13 mouse cellular contexts compared by ENCODE assay signal in the genomic region with DNA sequence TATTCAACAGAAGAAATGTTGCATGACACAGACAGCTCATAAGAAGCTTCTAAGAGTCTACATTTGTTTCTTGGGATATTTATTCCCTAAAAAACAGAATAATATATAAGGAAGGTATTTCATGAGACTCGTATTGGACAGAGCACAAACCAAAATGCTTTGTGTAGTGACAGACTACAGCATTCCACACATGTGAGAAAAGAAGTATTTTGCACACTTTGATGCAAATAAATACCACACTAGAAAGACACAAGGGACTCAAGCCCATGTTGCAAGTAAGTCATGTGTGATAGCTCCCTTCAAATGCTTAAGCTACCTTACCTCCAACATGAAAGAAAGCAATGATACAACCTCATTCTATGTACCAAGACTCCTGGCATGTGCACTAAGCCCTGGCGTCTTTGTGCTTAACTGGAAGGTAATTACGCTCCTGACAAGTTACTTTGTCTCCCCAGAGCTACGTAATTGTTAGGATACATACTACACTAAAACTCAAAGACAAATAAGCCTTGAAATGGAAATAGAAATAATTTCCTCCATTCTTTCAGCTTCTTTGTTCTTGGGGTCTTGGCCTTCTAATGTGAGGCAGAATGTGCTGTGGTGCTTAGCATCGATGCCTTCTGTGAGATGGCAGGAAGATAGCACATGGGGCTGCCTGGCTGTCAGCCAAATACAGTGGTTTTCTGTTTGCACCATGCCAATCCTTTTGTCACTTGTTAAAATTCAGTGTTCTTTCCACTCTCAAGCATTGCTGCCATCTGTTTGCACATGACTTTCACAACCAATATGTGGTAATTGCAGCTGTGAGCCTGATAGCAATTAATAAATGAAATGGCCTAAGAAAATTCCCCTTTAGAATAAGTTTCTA.
DNase-seq lines count a peak whose midpoint lies in the region; ATAC-seq lines count a peak whose summit lies in the region.
"Had no signal": no experiment of that assay in that cellular context is flagged by ENCODE, and none has a peak within 500 bp of the region (broad histone marks: within the 10 kb centered on the region; RNA-seq: fewer than 3 reads in every experiment).

No protein-coding gene starts in this region.

- H3K9me3 ChIP-seq in forebrain, embryonic 11.5 days (ENCODE audit: control insufficient read depth, low read length) = no peaks in the 10 kb centered on the region
- H3K9me3 ChIP-seq in forebrain, embryonic 10.5 days = no peaks in the 10 kb centered on the region
- H3K9me3 ChIP-seq in neural tube, embryonic 13.5 days = no peaks in the 10 kb centered on the region

- ATAC-seq in forebrain, embryonic 11.5 days (replicated peaks; ENCODE audit: low FRiP score) = peak; percentile 83
- ATAC-seq in neural tube, embryonic 13.5 days (ENCODE audit: low read depth) = peak; percentile 92
- ATAC-seq: liver, postnatal 0 days had no signal

- H3K27me3 ChIP-seq in forebrain, embryonic 11.5 days (ENCODE audit: control insufficient read depth, insufficient read depth, low read length) = no peaks in the 10 kb centered on the region
- no peaks in the 10 kb centered on the region for H3K27me3 ChIP-seq in forebrain, embryonic 10.5 days (ENCODE audit: poor library complexity, severe bottlenecking)
- no peaks in the 10 kb centered on the region for H3K27me3 ChIP-seq in neural tube, embryonic 13.5 days

- no peaks in the 10 kb centered on the region for H3K36me3 ChIP-seq in forebrain, embryonic 11.5 days (ENCODE audit: control insufficient read depth, insufficient read depth, low read length)
- no peaks in the 10 kb centered on the region for H3K36me3 ChIP-seq in forebrain, embryonic 10.5 days (replicated peaks)
- H3K36me3 ChIP-seq in neural tube, embryonic 13.5 days = no peaks in the 10 kb centered on the region

- peak; percentile 58 for DNase-seq in forebrain, embryonic 11.5 days (ENCODE audit: low spot score)
- DNase-seq in forebrain, embryonic 10.5 days (ENCODE audit: extremely low spot score, low spot score) = no peak
- DNase-seq in brain, adult 2 months (ENCODE audit: low read depth, low spot score) = peak; percentile 64
- peak; percentile 68 to 91 for DNase-seq in layer of hippocampus, adult 18-20 months (ENCODE audit: low spot score in 2 of 2)
- DNase-seq in adrenal gland, adult 18-20 months (ENCODE audit: low spot score in 2 of 2) = no peak
- no peak for DNase-seq in lung, postnatal 14 days
- no peak for DNase-seq in spleen, postnatal 10 days (ENCODE audit: low spot score in 2 of 2)
- DNase-seq: cerebellum, adult 9-11 months; heart, postnatal 36 days; kidney, postnatal 10 days; liver, postnatal 0 days had no signal

- no peak overlapping the region for H3K4me2 ChIP-seq in forebrain, embryonic 11.5 days (ENCODE audit: low read depth, low read length, severe bottlenecking)
- no peak overlapping the region for H3K4me2 ChIP-seq in neural tube, embryonic 13.5 days

- 0 out of 2 replicates have a peak overlapping the region, but pooled peaks have one; percentile 51 for H3K27ac ChIP-seq in forebrain, embryonic 11.5 days (ENCODE audit: low read depth, low read length)
- no peak overlapping the region for H3K27ac ChIP-seq in forebrain, embryonic 10.5 days
- H3K27ac ChIP-seq in neural tube, embryonic 13.5 days (replicated peaks) = peak overlapping the region; percentile 67

- WGBS in forebrain, embryonic 11.5 days = 57% methylated on average over 5 of the region's 5 CpGs
- WGBS in forebrain, embryonic 10.5 days = 79% methylated on average over 5 of the region's 5 CpGs
- 52% methylated on average over 5 of the region's 5 CpGs for WGBS in neural tube, embryonic 13.5 days

- H3K9ac ChIP-seq in forebrain, embryonic 11.5 days (ENCODE audit: low read length) = no peak overlapping the region
- H3K9ac ChIP-seq in neural tube, embryonic 13.5 days = no peak overlapping the region
- H3K9ac ChIP-seq: liver, postnatal 0 days had no signal

- no peak overlapping the region for H3K4me3 ChIP-seq in forebrain, embryonic 11.5 days (ENCODE audit: low read depth, low read length)
- no peak overlapping the region for H3K4me3 ChIP-seq in forebrain, embryonic 10.5 days
- H3K4me3 ChIP-seq in neural tube, embryonic 13.5 days = no peak overlapping the region
- H3K4me3 ChIP-seq: myocyte had no signal

- no peaks in the 10 kb centered on the region for H3K4me1 ChIP-seq in forebrain, embryonic 11.5 days (replicated peaks; ENCODE audit: control insufficient read depth, insufficient read depth, low read length)
- no peaks in the 10 kb centered on the region for H3K4me1 ChIP-seq in forebrain, embryonic 10.5 days
- peaks cover 7% of the 10 kb centered on the region; the same call in 1 of the 2 replicates for H3K4me1 ChIP-seq in neural tube, embryonic 13.5 days (replicated peaks)

Comparison
In these comparisons a context has a peak if more than half of its experiments do, and no peak if none do; other contexts are left out.
1. DNase-seq: peak in forebrain, embryonic 11.5 days (single experiment), brain, adult 2 months (single experiment) and layer of hippocampus, adult 18-20 months (2 of 2); none in forebrain, embryonic 10.5 days (single experiment), adrenal gland, adult 18-20 months (0 of 2), lung, postnatal 14 days (single experiment) and spleen, postnatal 10 days (0 of 2).